Mouse (Mus musculus): ENCODE data around the gene B830017H08Rik.

Gene B830017H08Rik

GRCm38 (mm10) chr16:17809711-17810110 lies 23.2 kb upstream of the B830017H08Rik start:
- DNase-seq (ENCODE audit: low spot score): peak; percentile 86

GRCm38 (mm10) chr16:17812120-17812519 lies 20.8 kb upstream of the B830017H08Rik start:
- DNase-seq (ENCODE audit: low spot score): peak; percentile 86

GRCm38 (mm10) chr16:17813173-17813572 lies 19.7 kb upstream of the B830017H08Rik start:
- no peak for DNase-seq (ENCODE audit: low spot score)

- DNase-seq (ENCODE audit: low spot score): peak; percentile 87
Measured at GRCm38 (mm10) chr16:17815411-17816402, 17.2 kb upstream of the B830017H08Rik start.

GRCm38 (mm10) chr16:17816528-17816927 lies 16.4 kb upstream of the B830017H08Rik start:
- no peak for DNase-seq (ENCODE audit: low spot score)

GRCm38 (mm10) chr16:17826500-17826899 lies 6.4 kb upstream of the B830017H08Rik start:
- no peak for DNase-seq (ENCODE audit: low spot score)

GRCm38 (mm10) chr16:17828229-17828628 lies 4.7 kb upstream of the B830017H08Rik start:
- no peak for DNase-seq (ENCODE audit: low spot score)

GRCm38 (mm10) chr16:17828867-17829266 lies 4.1 kb upstream of the B830017H08Rik start:
- no peak for DNase-seq (ENCODE audit: low spot score)

- no peak for DNase-seq (ENCODE audit: low spot score)
Measured at GRCm38 (mm10) chr16:17830385-17831178, 2.3 kb upstream of the B830017H08Rik start.

- DNase-seq (ENCODE audit: low spot score): peak; percentile 36
Measured at GRCm38 (mm10) chr16:17831781-17832180, 1.1 kb upstream of the B830017H08Rik start.

GRCm38 (mm10) chr16:17833321-17833680 lies 380 bp downstream of the B830017H08Rik start:
- peak; percentile 50 for DNase-seq (ENCODE audit: low spot score)

- DNase-seq (ENCODE audit: low spot score): peak; percentile 65
Measured at GRCm38 (mm10) chr16:17833681-17834399, 919 bp downstream of the B830017H08Rik start.

GRCm38 (mm10) chr16:17834543-17834942 lies 1.6 kb downstream of the B830017H08Rik start:
- DNase-seq (ENCODE audit: low spot score): no peak

GRCm38 (mm10) chr16:17835481-17835880 lies 2.6 kb downstream of the B830017H08Rik start:
- no peak for DNase-seq (ENCODE audit: low spot score)

GRCm38 (mm10) chr16:17838051-17838450 lies 5.1 kb downstream of the B830017H08Rik start, which contains the start of gene Car15:
Gene Car15, minus strand, starts transcription at chr16:17838364.
- no peak for DNase-seq (ENCODE audit: low spot score)

- no peak for DNase-seq (ENCODE audit: low spot score)
Measured at GRCm38 (mm10) chr16:17839976-17840375, 7.1 kb downstream of the B830017H08Rik start.

- no peak for DNase-seq (ENCODE audit: low spot score)
Measured at GRCm38 (mm10) chr16:17842437-17842836, 9.5 kb downstream of the B830017H08Rik start.

- no peak for DNase-seq (ENCODE audit: low spot score)
Measured at GRCm38 (mm10) chr16:17843701-17844365, 10.9 kb downstream of the B830017H08Rik start.

GRCm38 (mm10) chr16:17848431-17848830 lies 15.5 kb downstream of the B830017H08Rik start:
- no peak for DNase-seq (ENCODE audit: low spot score)

- DNase-seq (ENCODE audit: low spot score): peak; percentile 84
Measured at GRCm38 (mm10) chr16:17848928-17849327, 16.0 kb downstream of the B830017H08Rik start.

- DNase-seq (ENCODE audit: low spot score): no peak
Measured at GRCm38 (mm10) chr16:17849486-17849885, 16.6 kb downstream of the B830017H08Rik start.

All from embryo, embryonic 10.5 days (tissue).